Mouse (Mus musculus) neural tube, embryonic 15.5 days (tissue): ENCODE results near the gene Jam3. TPM values are rescaled to one million over a fixed set of nuclear protein-coding genes. Genes with fewer than 3 reads are reported as not detected.

Experiments used
- ATAC-seq: fragments of 200-750 bp; cut with Nextera tagmentation; 2 replicates; pipeline ENCODE4 v1.8.0; 2017; ENCODE audit warnings: mild to moderate bottlenecking, moderate TSS enrichment, moderate library complexity; ENCODE audit not compliant: low FRiP score
- H3K27ac ChIP-seq: fragments of 300-500 bp; sonication (generic); replicated peaks from 2 replicates; pipeline ENCODE4 v1.5.1; 2015; ENCODE audit warnings: mild to moderate bottlenecking, inconsistent platforms
- H3K27me3 ChIP-seq: fragments of 300-500 bp; sonication (generic); replicated peaks from 2 replicates; pipeline ENCODE4 v1.6.1; 2015; ENCODE audit warnings: inconsistent platforms
- H3K36me3 ChIP-seq: fragments of 300-500 bp; sonication (generic); 2 replicates; pipeline ENCODE4 v1.6.1; 2015; ENCODE audit warnings: inconsistent platforms
- H3K4me1 ChIP-seq: fragments of 300-500 bp; sonication (generic); 2 replicates; pipeline ENCODE4 v1.6.1; 2015; ENCODE audit warnings: inconsistent platforms
- H3K4me2 ChIP-seq: fragments of 300-500 bp; sonication (generic); 2 replicates; pipeline ENCODE4 v1.6.1; 2015; ENCODE audit warnings: inconsistent platforms, mild to moderate bottlenecking, moderate library complexity
- H3K4me3 ChIP-seq: fragments of 300-500 bp; sonication (generic); replicated peaks from 2 replicates; pipeline ENCODE4 v1.5.1; 2015; ENCODE audit warnings: mild to moderate bottlenecking, inconsistent platforms
- H3K9ac ChIP-seq: fragments of 300-500 bp; sonication (generic); replicated peaks from 2 replicates; pipeline ENCODE4 v1.6.1; 2015; ENCODE audit warnings: mild to moderate bottlenecking, inconsistent platforms
- H3K9me3 ChIP-seq: fragments of 300-500 bp; sonication (generic); replicated peaks from 2 replicates; pipeline ENCODE4 v1.6.1; 2016; ENCODE audit warnings: inconsistent platforms
- WGBS: fragments of 180-500 bp; shearing (Covaris S2); methylation state at CpG from one replicate; pipeline ENCODE4 v1.1.7; 2015; ENCODE audit warnings: mixed read lengths; 5-methylcytosine and 5-hydroxymethylcytosine counted together
- polyA plus RNA-seq: library from polyadenylated mRNA; unstranded; fragments of >200 nt; fragmentation: Nextera tagmentation; extraction: Ambion mirVana; gene quantifications from 2 replicates; pipeline ENCODE4 v1.2.1, GENCODE M21; 2015

Gene Jam3
- polyA plus RNA-seq = 42.3 and 45.0 TPM in 2 replicates

DNA sequence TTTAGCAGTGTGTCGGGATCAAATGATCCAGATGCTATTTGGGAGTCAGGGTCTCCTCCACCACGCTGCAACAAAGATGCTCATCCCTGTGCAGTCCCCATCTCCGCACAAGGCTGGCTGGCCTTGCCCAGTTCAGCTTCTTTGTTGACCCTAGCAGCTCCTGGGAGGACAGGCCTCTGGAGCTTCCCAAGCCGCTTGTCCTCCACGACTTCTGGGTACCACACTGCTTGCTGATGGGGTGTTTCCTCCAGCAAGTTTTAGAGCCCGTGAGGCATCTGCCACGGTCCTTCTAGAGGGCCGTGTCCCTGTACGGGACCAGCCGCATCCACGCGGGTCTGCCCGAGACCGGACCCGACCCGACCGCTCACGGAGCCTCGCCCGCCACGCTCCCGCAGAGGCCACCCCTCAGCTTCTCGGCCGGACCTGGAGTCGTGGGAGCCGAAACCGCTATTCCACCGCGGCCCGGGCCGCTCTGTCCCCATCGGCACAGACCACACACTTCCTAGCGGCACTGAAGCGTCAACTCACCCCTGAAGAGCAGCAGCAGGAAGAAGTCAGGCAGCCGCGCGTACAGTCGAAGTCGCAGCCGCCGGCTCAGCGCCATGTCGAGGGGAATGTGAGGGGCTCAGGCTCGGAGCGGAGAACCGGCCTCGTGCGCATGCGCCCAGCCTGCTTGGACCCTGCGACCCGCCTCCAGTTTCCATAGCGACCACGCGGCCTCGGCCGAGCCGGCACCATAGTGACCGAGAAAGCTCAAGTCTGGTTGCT is at the start of gene Jam3:
Jam3 (minus strand) TSS at position 659 of the 768 bp plus-strand sequence.
- peak; percentile 98 for ATAC-seq
- Histone ChIP-seq H3K36me3 (no peaks in the 10 kb centered on the region), H3K27me3 (no peaks in the 10 kb centered on the region), H3K9me3 (no peaks in the 10 kb centered on the region), H3K4me3 (peak within 1 kb of the TSS; percentile 67), H3K4me2 (peak within 1 kb of the TSS; percentile 63), H3K9ac (peak within 1 kb of the TSS; percentile 75), H3K27ac (peak within 1 kb of the TSS; percentile 91), H3K4me1 (peaks cover 34% of the 10 kb centered on the region)
- under 1% methylated on average over 58 of the region's 58 CpGs for WGBS

DNA sequence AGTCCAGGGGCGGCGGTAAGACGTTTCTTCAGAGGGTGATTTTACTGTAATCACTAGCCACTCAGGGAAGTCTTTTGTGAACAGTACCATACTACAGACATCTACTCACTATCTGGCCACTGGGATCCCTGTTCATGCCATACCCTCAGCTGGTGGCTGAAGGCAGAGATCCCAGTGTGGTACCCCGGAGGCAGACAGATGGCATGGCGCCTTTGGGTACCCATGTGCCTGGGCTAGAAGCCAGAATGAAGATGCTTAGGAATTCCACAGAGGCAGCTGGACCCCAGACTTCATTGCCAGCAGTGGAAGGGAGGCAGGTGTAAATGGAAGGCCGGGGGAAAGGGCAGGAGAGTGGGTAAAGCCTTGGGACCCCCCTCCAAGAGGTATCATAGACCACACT is 49.0 kb upstream of the Jam3 start:
- Histone ChIP-seq H3K9me3 (no peaks in the 10 kb centered on the region), H3K4me3 (no peak overlapping the region), H3K4me2 (no peak overlapping the region), H3K9ac (no peak overlapping the region), H3K4me1 (peaks cover 30% of the 10 kb centered on the region), H3K36me3 (no peaks in the 10 kb centered on the region), H3K27me3 (peaks cover 3% of the 10 kb centered on the region; the same call in 1 of the 2 replicates), H3K27ac (peak overlapping the region; percentile 73)
- ATAC-seq = 0 out of 2 replicates have a peak, but pooled peaks have one; percentile 11
- 48% methylated on average over 6 of the region's 6 CpGs for WGBS

DNA sequence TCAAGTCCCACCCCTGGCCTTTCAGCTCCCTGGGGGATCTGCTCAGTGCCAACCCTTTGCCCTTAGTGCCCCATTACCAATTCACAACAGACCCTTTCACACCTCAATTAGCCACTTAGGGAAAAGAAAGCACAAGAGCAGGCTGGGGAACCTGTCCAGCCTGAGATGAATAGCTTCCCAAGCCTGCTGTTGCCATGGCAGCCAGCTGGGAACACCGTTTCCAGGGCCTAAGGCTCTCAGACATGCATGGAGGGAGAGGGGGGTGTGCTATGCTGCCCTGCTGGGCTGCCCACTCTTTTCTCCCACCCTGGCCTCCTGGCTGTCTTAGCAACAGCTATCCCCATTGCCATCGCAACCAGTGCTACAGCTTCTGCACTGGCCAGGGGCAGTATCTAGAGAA is 47.9 kb upstream of the Jam3 start:
- Histone ChIP-seq H3K4me2 (no peak overlapping the region), H3K9ac (no peak overlapping the region), H3K4me1 (peaks cover 30% of the 10 kb centered on the region), H3K9me3 (no peaks in the 10 kb centered on the region), H3K36me3 (no peaks in the 10 kb centered on the region), H3K4me3 (no peak overlapping the region), H3K27me3 (peaks cover 7% of the 10 kb centered on the region; the same call in 1 of the 2 replicates), H3K27ac (peak overlapping the region; percentile 73)
- peak; percentile 95 for ATAC-seq
- 0% methylated on average over 2 of the region's 2 CpGs for WGBS

DNA sequence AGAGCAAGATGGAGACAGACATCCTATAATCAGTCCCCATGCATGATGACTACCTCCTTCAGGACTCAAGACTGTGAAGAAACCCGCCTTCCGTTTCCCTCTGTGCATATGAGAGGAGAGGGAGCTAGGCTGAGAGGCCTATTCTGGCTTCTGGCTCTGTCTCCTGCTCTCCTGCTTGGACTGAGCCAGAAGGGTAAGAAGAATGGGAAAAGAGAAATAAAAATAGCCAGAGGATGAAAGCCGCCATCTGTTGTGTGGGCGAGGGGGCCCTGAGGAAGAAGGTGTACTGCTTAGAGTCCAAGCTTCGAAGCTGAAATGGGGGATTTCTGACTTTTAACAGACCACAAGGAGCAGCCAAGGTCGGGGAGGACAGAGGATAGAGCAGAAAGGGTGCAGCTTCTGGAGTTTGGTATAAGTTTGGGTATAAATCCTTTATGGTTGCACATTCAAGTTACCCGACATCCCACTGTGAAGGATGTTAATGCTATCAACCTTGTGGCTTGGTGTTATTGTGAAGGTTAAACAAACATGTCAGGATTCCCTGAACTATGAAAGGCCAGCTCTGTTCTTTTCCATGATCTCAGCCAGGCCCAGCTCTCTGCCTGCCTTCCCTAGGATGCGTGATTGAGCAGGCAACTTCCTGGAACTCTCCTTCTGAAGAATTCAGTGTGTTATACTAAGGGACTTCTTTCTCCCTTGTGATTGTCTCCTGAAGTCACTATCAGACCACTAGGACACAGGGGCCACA is 46.4 kb upstream of the Jam3 start:
- Histone ChIP-seq H3K27me3 (peaks cover 4% of the 10 kb centered on the region; the same call in 1 of the 2 replicates), H3K27ac (no peak overlapping the region), H3K4me2 (no peak overlapping the region), H3K9ac (no peak overlapping the region), H3K36me3 (no peaks in the 10 kb centered on the region), H3K9me3 (no peaks in the 10 kb centered on the region), H3K4me3 (no peak overlapping the region), H3K4me1 (peaks cover 30% of the 10 kb centered on the region)
- ATAC-seq = no peak
- 82% methylated on average over 8 of the region's 8 CpGs for WGBS

DNA sequence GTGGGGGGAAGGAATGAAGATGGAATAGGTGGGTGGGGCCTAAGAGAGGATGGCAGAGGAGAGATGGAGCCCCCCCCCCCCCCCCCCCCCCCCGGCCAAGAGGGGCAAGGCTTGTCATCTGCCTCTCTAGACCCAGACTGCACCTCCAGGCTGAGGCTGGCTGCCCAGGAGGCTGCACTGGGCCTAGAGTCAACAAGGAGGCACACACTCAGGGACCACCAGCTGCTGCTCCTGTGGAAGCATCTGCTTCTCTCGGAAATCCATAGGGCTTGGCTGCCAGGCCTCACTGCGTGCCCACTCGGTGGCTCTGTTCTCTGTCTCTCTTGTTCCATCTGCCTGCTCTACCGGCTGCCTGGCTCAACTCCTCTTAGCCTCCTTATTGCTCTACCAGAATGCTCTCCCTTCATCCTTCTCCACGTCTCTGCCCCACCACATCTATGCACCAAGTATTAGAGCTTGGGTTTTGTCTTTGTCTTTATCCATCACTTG is 38.4 kb upstream of the Jam3 start:
- Histone ChIP-seq H3K4me3 (no peak overlapping the region), H3K4me2 (no peak overlapping the region), H3K36me3 (no peaks in the 10 kb centered on the region), H3K27me3 (peaks cover 4% of the 10 kb centered on the region; the same call in 1 of the 2 replicates), H3K4me1 (peaks cover 33% of the 10 kb centered on the region), H3K9ac (no peak overlapping the region), H3K9me3 (no peaks in the 10 kb centered on the region), H3K27ac (no peak overlapping the region)
- WGBS = 72% methylated on average over 5 of the region's 6 CpGs
- ATAC-seq = no peak

DNA sequence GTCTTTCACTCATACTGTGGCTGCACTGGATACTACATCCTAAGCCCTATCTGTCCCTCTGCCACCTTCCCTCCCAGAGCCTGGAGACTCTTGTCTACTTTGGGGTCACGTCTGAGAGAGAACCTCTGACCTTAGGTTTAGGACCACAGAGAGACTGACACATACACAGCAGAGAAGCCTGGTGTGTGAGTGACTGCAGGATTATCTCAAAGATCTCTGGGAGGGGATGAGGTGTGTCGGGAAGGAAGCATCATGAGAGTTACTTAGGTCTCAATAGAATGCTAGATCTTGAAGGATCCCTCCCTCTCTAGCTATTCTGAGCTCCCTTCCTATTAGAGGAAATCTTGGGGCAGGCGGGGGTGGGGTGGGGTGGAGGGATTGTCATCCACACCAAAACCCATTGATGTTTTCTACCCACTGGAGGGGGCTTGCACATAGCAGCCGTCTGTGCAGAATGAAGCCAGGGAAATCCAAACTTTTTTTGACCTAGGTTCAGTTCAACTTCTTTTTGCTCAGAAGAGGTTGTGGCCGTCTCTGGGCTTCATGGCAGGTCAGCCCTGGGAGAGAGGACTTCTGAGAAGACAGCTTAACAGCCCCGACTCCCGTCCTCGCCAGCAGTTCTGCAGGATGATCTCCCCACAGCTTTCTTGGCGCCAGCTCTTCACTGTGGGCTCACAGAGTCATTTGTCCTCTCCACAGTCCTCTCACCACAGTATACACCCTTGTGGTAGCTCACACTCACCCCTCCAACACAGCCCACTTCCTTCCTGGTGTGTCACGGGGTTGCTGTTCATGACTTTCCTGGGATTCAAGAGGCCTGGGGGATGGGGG is 37.8 kb upstream of the Jam3 start:
- ATAC-seq = no peak; the same call in 1 of the 2 replicates
- 70% methylated on average over 10 of the region's 10 CpGs for WGBS
- H3K4me3 ChIP-seq = no peak overlapping the region
- peaks cover 3% of the 10 kb centered on the region; the same call in 1 of the 2 replicates for H3K27me3 ChIP-seq
- H3K9me3 ChIP-seq = no peaks in the 10 kb centered on the region
- peak overlapping the region; percentile 81 for H3K27ac ChIP-seq
- H3K4me1 ChIP-seq = peaks cover 34% of the 10 kb centered on the region
- no peaks in the 10 kb centered on the region for H3K36me3 ChIP-seq
- peak overlapping the region; percentile 37; the same call in 1 of the 2 replicates for H3K9ac ChIP-seq
- peak overlapping the region; percentile 65; the same call in 1 of the 2 replicates for H3K4me2 ChIP-seq

DNA sequence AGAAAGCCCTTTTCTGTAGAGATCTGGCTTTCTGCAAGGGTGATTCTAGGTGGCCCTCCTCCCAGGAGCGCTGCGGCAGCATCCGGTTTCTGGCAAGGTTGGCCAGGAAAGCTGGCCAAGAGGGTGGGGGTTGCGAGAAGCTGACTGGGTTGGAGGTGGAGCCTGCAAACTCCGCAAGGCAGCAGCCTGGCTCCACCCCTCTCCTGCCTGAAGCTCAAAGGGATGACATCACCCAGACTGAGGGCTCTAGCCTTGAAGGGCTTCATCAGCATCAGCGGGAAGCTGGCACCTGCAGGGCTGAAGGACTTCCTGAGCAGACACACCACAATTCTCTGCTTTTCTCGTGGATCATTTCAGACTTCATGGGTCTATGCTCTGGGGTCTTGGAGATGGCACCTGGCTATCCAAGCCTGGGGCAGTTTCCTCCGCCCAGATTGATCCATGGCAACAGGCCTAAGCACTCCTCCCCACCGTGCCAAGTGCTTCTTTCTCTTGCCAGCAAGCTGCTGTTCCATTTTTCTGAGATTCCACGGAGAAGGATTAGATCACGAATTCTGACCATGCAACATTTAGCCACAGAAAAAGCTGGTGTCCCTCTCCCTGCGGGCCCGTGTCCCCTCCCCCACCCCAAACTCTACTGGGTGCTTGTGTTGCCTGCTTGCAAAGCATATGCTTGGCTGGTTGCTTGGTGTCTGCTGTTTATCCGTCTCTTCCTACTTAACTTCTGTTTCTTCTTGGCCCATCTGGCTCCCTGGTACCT is 37.0 kb upstream of the Jam3 start:
- no peaks in the 10 kb centered on the region for H3K36me3 ChIP-seq
- 7% methylated on average over 14 of the region's 14 CpGs for WGBS
- H3K27me3 ChIP-seq = peaks cover 3% of the 10 kb centered on the region; the same call in 1 of the 2 replicates
- peak overlapping the region; percentile 81 for H3K27ac ChIP-seq
- peaks cover 34% of the 10 kb centered on the region for H3K4me1 ChIP-seq
- H3K9ac ChIP-seq = peak overlapping the region; percentile 37
- H3K9me3 ChIP-seq = no peaks in the 10 kb centered on the region
- peak overlapping the region; percentile 65 for H3K4me2 ChIP-seq
- ATAC-seq = peak; percentile 95
- peak overlapping the region; percentile 32 for H3K4me3 ChIP-seq

DNA sequence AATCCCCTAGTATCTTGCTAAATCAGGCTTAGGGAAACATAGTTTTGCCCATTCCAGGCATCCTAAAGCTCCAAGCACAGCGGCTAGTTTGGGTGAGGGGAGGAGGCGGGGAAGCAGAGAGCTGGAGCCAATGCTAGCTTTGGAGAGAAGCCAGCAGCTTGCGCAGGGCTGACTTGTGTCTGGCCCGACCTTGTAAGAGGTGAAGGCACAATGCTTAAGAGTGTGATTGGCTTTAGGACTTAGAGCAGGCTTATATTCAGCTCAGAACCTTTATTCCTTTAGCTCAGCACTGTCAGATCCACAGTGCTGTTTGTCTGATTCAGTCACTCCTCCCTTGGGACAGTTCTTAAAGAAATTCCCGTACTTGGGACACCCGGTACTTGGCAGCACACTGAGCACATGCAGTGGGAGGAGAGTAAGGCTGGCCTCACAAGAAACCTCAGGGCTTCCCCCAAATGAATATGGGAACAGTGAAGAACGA is 36.3 kb upstream of the Jam3 start:
- Histone ChIP-seq H3K27ac (peak overlapping the region; percentile 81), H3K9ac (peak overlapping the region; percentile 37; the same call in 1 of the 2 replicates), H3K36me3 (no peaks in the 10 kb centered on the region), H3K27me3 (peaks cover 3% of the 10 kb centered on the region; the same call in 1 of the 2 replicates), H3K9me3 (no peaks in the 10 kb centered on the region), H3K4me3 (peak overlapping the region; percentile 32), H3K4me2 (peak overlapping the region; percentile 65), H3K4me1 (peaks cover 39% of the 10 kb centered on the region)
- ATAC-seq = peak; percentile 57
- 5% methylated on average over 7 of the region's 7 CpGs for WGBS

DNA sequence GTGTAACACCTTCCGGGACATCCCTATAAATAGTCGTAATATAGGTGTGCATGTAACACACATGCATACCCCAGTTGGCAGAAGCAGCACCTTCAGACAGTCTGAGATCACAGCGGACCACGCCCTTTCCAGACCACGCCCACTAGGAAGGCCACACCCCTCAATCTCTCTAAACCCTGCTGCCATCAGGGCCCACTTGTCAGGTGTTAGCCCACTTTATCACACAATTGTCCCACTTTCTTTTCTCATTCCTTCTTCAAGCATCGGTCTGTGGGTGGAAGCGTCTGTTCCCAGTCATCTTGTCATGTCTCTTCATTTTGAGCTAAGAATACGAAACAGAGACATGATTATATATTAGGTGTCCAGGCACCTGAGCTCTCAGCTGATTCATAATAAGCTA is 35.2 kb upstream of the Jam3 start:
- no peak overlapping the region for H3K27ac ChIP-seq
- no peaks in the 10 kb centered on the region for H3K36me3 ChIP-seq
- no peaks in the 10 kb centered on the region for H3K9me3 ChIP-seq
- H3K4me2 ChIP-seq = no peak overlapping the region
- H3K27me3 ChIP-seq = peaks cover 3% of the 10 kb centered on the region; the same call in 1 of the 2 replicates
- no peak overlapping the region for H3K9ac ChIP-seq
- no peak for ATAC-seq
- H3K4me3 ChIP-seq = no peak overlapping the region
- WGBS = 81% methylated on average over 8 of the region's 8 CpGs
- peaks cover 49% of the 10 kb centered on the region for H3K4me1 ChIP-seq

DNA sequence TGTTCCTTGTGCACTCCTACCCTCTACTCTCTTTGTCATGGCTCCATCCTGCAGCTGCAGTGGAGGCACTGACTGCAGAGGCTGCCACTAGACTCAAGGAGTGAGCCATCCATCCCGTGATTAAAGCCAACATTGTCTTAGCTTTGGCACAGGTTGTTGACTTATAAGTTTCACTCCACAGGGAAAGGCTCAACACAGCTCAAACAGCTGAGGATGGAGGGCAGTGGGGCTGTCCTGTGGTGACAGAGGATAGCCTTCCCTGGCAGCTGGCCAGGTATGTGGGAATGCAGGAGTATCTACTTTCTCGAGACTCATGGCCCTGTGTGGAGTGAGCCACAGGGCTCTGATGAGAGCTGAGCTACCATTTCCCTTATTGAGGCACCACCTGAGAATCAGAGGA is 34.1 kb upstream of the Jam3 start:
- H3K27ac ChIP-seq = no peak overlapping the region
- H3K36me3 ChIP-seq = no peaks in the 10 kb centered on the region
- no peak overlapping the region for H3K4me2 ChIP-seq
- no peaks in the 10 kb centered on the region for H3K9me3 ChIP-seq
- H3K27me3 ChIP-seq = peaks cover 3% of the 10 kb centered on the region; the same call in 1 of the 2 replicates
- no peak overlapping the region for H3K4me3 ChIP-seq
- no peak for ATAC-seq
- 62% methylated on average over 2 of the region's 2 CpGs for WGBS
- H3K4me1 ChIP-seq = peaks cover 49% of the 10 kb centered on the region
- H3K9ac ChIP-seq = no peak overlapping the region
